Mouse (Mus musculus) liver, embryonic 14.5 days (tissue): ENCODE measurements around the gene Dglucy.

Experiments used
- CTCF ChIP-seq: IDR thresholded peaks from 2 replicates; pipeline ENCODE4 v1.5.1; 2016; ENCODE audit warnings: antibody characterized with exemption, low read depth, control low read depth
- EP300 ChIP-seq: IDR thresholded peaks from 2 replicates; pipeline ENCODE4 v1.6.1; 2016; ENCODE audit warnings: antibody characterized with exemption, low read depth

DNA sequence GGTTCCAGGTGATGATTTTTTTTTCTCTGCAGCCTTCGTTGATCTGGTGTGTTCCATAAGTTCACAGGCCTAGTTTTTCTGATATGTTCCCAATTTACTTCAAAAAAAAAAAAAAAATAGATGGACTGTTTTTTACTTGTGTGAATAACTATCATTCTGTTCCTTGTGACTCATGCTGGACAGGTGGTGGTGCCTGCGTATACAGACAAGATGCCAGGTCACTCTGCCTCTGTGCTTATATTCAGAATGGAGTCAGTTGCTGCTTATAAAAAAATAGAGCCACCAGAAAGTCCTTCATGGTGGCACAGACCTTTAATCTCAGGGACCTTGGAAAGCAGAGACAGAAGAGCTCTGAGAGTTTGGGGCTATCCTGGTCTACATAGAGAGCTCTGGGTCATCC lies 43.3 kb upstream of the Dglucy start:
- TF ChIP-seq CTCF (no peak), EP300 (no peak)
